Mouse (Mus musculus) limb, embryonic 11.5 days (tissue): ENCODE results near the gene Sbno1. TPM values are rescaled to one million over a fixed set of nuclear protein-coding genes. Genes with fewer than 3 reads are reported as not detected.

ENCODE experiments used
- ATAC-seq: fragments of 200-750 bp; cut with Nextera tagmentation; 2 replicates; pipeline ENCODE4 v1.8.0; 2017; ENCODE audit warnings: low read depth; ENCODE audit not compliant: insufficient number of reproducible peaks, low FRiP score, low TSS enrichment
- DNase-seq: peaks from one replicate; pipeline ENCODE4 v3.0.0-alpha.2; 2015; ENCODE audit warnings: low spot score
- H3K27ac ChIP-seq: fragments of 300-500 bp; sonication (generic); replicated peaks from 2 replicates; pipeline ENCODE4 v1.5.1; 2014; ENCODE audit warnings: low read depth, mild to moderate bottlenecking, low read length
- H3K27me3 ChIP-seq: fragments of 300-500 bp; sonication (generic); 2 replicates; pipeline ENCODE4 v1.6.1; 2014; ENCODE audit warnings: mild to moderate bottlenecking, low read length, mixed read lengths; ENCODE audit not compliant: control insufficient read depth, insufficient read depth
- H3K36me3 ChIP-seq: fragments of 300-500 bp; sonication (generic); 2 replicates; pipeline ENCODE4 v1.6.1; 2014; ENCODE audit warnings: mild to moderate bottlenecking, low read length, moderate library complexity, mixed read lengths; ENCODE audit not compliant: control insufficient read depth, insufficient read depth
- H3K4me1 ChIP-seq: fragments of 300-500 bp; sonication (generic); 2 replicates; pipeline ENCODE4 v1.6.1; 2014; ENCODE audit warnings: low read length, mixed read lengths; ENCODE audit not compliant: control insufficient read depth, insufficient read depth
- H3K4me2 ChIP-seq: fragments of 300-500 bp; sonication (generic); 2 replicates; pipeline ENCODE4 v1.6.1; 2014; ENCODE audit warnings: low read depth, mild to moderate bottlenecking, moderate library complexity; ENCODE audit not compliant: severe bottlenecking
- H3K4me3 ChIP-seq: fragments of 300-500 bp; sonication (generic); 2 replicates; pipeline ENCODE4 v1.5.1; 2014; ENCODE audit warnings: low read depth, low read length
- H3K9ac ChIP-seq: fragments of 300-500 bp; sonication (generic); 2 replicates; pipeline ENCODE4 v1.6.1; 2014; ENCODE audit warnings: mild to moderate bottlenecking, low read length
- H3K9me3 ChIP-seq: fragments of 300-500 bp; sonication (generic); 2 replicates; pipeline ENCODE4 v1.6.1; 2016; ENCODE audit warnings: low read length; ENCODE audit not compliant: control insufficient read depth
- WGBS: fragments of 180-500 bp; shearing (Covaris S2); extraction: QIAGEN DNeasy Blood & Tissue Kit; methylation state at CpG from one replicate; pipeline ENCODE4 v1.1.7; 2014; 5-methylcytosine and 5-hydroxymethylcytosine counted together
- polyA plus RNA-seq: library from polyadenylated mRNA; unstranded; fragments of >200 nt; fragmentation: Nextera tagmentation; extraction: Ambion mirVana; gene quantifications from 2 replicates; pipeline ENCODE4 v1.2.1, GENCODE M21; 2014

The Sbno1 gene
- polyA plus RNA-seq, 1 experiment from 2014 or later = 85.7 TPM

DNA sequence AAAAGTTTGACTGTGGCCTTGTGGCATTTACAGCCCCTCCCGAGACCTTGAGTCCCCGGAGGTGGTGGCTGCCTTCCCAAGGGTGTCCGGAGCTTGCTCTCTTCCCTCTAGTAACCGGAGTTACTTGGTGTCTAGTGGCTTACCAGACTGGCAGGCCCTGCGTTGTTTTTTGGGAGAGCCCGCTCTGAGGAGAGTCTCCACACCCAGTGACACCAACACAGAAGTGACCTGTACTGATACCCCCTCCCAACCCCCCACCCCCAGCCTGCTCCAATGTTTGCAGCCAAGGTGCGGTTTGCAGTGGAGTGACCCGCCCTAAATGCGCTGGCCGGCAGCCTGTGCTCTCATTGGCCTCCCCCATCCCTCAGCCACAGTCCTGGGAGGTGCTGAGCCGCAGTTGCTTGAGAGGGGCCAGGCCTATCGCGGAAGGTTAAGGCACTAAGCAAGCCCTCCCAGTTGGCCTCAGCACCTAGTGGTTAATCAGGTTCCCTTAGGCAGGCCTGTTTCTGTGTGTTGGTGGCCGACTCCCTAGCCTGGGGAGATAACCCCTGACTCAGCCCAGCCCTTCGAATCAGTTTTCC is 20.6 kb upstream of the Sbno1 start:
- Histone ChIP-seq H3K4me1 (peaks cover 6% of the 10 kb centered on the region), H3K36me3 (peaks cover 21% of the 10 kb centered on the region), H3K4me2 (peak overlapping the region; percentile 79), H3K4me3 (peak overlapping the region; percentile 82), H3K9ac (peak overlapping the region; percentile 88), H3K27ac (0 out of 2 replicates have a peak overlapping the region, but pooled peaks have one; percentile 80), H3K9me3 (no peaks in the 10 kb centered on the region), H3K27me3 (no peaks in the 10 kb centered on the region)
- peak; percentile 73 for DNase-seq
- ATAC-seq = peak; percentile 51
- WGBS = under 1% methylated on average over 15 of the region's 15 CpGs

DNA sequence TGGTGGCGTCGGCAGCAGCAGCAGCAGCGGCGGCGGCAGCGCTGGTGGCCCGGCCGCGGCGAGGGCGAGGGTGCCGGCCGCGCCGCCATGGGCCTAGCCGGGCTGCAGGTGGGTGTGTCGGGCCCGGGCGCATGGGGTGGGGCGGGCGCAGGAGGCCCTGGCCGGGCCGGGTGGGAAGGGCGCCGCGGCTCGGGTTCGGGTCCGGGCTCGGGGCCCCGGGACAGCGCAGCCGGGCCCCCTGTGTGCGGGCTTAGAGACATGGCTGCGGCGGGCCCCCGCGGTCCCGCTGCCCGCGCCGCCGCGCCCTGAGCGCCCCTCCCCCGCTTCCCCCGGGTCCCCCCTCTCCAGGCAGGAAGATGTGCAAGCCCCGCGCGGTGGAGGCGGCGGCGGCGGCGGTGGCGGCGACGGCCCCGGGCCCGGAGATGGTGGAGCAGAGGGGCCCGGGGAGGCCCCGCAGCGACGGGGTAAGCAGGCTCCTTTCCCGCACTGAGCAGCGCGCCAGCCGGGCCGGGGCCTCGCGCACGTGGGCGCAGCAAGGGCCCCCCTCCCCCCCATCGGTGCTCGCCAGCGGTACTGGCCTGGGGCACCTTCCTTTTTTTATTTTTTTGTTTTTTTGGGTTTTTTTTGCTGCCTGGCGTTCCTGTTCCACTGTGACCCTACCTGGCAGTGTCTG is 20.0 kb upstream of the Sbno1 start:
- peak; percentile 42; the same call in 1 of the 2 replicates for ATAC-seq
- Histone ChIP-seq H3K4me3 (peak overlapping the region; percentile 82), H3K27me3 (no peaks in the 10 kb centered on the region), H3K4me1 (peaks cover 6% of the 10 kb centered on the region), H3K4me2 (peak overlapping the region; percentile 79), H3K36me3 (peaks cover 19% of the 10 kb centered on the region), H3K9me3 (no peaks in the 10 kb centered on the region), H3K9ac (peak overlapping the region; percentile 88), H3K27ac (peak overlapping the region; percentile 80)
- DNase-seq = peak; percentile 64
- WGBS = 0% methylated on average over 47 of the region's 77 CpGs

DNA sequence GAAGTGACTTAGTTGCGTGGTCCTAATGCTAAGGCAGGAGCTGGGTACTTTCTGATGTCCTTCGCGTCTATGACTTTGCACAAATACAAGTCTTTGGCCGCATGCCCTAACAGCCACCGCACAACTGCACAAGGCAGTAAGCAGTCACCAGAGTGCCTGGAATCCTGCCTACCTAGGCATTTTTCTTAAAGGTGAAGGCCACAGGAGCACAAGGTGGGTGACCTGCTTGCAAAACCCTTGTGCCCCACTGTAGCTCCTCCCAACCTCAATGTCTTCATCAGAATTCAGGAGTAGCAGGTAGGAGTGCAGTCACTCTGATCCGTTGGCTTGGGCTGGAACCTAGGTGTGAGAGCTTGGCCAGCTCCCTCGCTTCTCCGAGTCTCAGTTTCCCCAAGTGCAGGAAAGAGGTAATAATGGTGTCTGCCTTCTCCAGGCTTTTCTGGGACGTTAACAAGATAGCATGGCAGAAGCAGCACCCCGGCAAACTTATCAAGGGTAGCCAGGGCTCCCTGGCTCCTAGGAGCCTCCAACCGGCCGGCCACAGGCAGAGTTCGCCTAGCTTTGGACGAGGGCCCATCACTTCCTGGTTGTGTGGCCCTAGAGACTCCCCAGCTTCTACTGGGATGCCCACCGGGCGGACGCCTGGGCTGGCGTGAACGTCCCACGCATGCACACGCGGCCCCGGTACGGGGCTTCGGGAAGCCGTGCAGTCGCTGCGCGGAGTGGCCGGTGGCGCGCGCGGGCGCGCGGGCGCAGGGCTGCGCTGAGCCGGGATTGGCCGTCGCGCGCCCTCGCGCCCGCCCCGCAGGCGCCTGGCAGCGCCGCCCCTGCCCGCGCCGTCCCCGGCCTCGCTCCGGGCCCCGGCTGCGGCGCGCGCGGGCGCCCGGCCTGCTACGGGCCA is 19.1 kb upstream of the Sbno1 start:
- peaks cover 13% of the 10 kb centered on the region for H3K36me3 ChIP-seq
- peak overlapping the region; percentile 80 for H3K27ac ChIP-seq
- ATAC-seq (peak; percentile 72; the same call in 1 of the 2 replicates), DNase-seq (peak; percentile 74)
- peak overlapping the region; percentile 79 for H3K4me2 ChIP-seq
- H3K4me3 ChIP-seq = peak overlapping the region; percentile 82
- peak overlapping the region; percentile 88 for H3K9ac ChIP-seq
- H3K4me1 ChIP-seq = peaks cover 6% of the 10 kb centered on the region
- H3K27me3 ChIP-seq = no peaks in the 10 kb centered on the region
- 8% methylated on average over 44 of the region's 66 CpGs for WGBS
- no peaks in the 10 kb centered on the region for H3K9me3 ChIP-seq

DNA sequence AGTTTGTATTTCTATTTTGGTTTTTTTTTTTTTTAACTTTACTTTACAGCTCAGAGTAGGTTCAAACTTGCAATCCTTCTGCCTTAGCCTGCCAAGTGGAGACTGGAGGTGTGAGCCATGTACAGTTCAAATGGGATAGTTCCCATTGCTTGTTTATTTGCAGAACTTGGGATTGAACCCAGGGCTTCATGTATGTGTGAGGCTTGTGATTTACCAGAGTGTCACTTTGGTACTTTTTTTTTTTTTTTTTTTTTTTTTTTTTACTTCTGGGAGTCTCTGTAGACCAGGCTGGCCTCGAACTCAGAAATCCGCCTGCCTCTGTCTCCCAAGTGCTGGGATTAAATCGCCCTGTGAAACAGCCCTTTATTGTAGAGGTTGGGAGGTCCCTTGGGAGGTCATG is 18.4 kb upstream of the Sbno1 start:
- no peak overlapping the region for H3K27ac ChIP-seq
- no peak overlapping the region for H3K9ac ChIP-seq
- H3K4me1 ChIP-seq = peaks cover 6% of the 10 kb centered on the region
- ATAC-seq = no peak
- peaks cover 8% of the 10 kb centered on the region for H3K36me3 ChIP-seq
- H3K9me3 ChIP-seq = no peaks in the 10 kb centered on the region
- H3K27me3 ChIP-seq = no peaks in the 10 kb centered on the region
- 73% methylated on average over 3 of the region's 3 CpGs for WGBS
- no peak overlapping the region for H3K4me2 ChIP-seq
- no peak for DNase-seq
- H3K4me3 ChIP-seq = no peak overlapping the region

DNA sequence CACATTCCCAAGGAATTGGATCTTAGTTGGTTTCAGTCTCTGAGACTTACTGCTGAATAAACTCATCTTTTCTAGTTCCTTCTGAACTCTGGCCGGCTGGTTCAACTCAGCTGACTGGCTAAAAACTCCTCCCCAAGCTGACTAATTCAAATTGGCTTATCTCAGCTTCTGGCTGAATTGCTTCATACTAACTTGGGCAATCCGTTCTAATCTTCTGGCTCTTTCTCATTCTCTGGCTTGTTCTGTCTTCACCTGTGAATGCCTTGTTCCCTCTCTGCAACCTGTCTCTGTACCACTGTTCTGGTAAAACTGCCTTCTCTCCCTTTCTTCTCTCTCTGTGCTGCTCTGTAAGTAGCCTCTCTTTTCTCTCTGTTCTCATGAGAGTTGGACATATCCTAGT is 16.8 kb upstream of the Sbno1 start:
- no peaks in the 10 kb centered on the region for H3K27me3 ChIP-seq
- H3K36me3 ChIP-seq = no peaks in the 10 kb centered on the region
- no peak overlapping the region for H3K4me3 ChIP-seq
- ATAC-seq (no peak), DNase-seq (no peak)
- no peak overlapping the region for H3K9ac ChIP-seq
- WGBS = 93% methylated on average over 2 of the region's 2 CpGs
- H3K27ac ChIP-seq = no peak overlapping the region
- no peak overlapping the region for H3K4me2 ChIP-seq
- H3K9me3 ChIP-seq = no peaks in the 10 kb centered on the region
- peaks cover 6% of the 10 kb centered on the region for H3K4me1 ChIP-seq

DNA sequence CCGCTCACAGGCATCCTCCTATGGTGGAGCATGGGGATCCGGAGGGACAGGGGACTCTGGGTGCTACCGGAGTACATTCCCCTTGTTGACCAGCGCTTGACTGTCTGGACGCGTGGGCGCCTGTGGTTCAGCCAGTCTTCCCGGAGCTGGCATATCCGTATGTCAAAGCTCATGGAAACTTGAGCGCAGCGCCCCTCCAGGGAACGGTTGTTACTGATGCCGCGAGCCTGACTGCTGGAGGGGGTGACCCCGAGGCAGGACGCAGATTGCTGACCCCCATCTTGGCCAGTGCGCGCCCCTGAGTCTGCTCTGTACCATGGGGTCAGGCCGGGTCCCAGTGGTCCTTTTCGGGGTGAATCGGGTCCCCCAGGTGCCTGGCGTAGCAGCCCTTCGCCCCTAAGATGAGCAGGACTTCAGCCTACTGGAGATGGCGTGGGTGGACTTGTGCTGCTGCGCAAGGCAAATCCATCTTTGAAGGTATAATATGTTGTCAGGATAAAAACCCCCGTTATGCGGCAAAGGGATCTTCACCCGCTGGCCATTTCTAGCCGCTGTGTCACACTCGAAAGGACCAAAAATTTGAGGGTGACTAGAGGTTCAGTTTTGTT is 14.4 kb upstream of the Sbno1 start:
- DNase-seq = peak; percentile 77
- peak; percentile 58 for ATAC-seq
- Histone ChIP-seq H3K9me3 (no peaks in the 10 kb centered on the region), H3K4me3 (peak overlapping the region; percentile 80), H3K27ac (peak overlapping the region; percentile 89), H3K36me3 (no peaks in the 10 kb centered on the region), H3K4me2 (peak overlapping the region; percentile 94), H3K27me3 (no peaks in the 10 kb centered on the region), H3K9ac (peak overlapping the region; percentile 79), H3K4me1 (no peaks in the 10 kb centered on the region)
- under 1% methylated on average over 30 of the region's 30 CpGs for WGBS

DNA sequence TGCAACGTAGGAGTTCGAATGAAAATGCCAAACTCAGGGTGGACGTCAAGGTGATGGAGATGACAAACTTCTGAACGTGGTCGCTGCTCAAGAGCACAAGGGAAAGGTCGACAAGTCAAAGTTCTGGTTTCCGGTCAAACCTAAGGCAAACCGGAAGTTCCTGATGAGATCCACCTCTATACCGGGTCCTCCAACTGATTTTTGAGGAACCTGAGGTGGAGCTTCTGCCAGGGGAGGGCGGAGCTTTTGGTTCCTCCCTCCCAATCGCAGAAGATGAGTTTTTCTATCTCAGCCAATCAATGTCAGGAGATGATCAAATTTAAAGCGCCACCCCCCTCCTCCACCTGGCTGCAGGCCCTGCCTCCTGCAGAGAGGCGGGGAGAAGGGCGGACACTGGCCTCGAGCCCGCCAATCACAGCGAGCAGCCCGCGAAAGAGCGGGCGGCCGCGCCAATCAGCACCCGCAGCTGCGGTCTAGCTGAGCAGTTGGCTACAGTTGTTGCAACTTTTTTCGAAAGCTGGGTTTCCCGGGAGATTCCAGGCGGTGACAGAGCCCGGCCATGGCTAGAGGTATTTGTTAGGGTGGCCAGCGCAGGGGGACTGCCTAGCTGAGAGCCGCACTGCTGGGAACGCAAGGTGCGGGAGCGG is 13.8 kb upstream of the Sbno1 start, which contains the start of gene Kmt5a:
Gene Kmt5a, plus strand, starts transcription at position 484 of the 647 bp plus-strand sequence.
- peak; percentile 94 for DNase-seq
- ATAC-seq = peak; percentile 96
- H3K4me1 ChIP-seq = no peaks in the 10 kb centered on the region
- peak within 1 kb of the TSS; percentile 89 for H3K27ac ChIP-seq
- no peaks in the 10 kb centered on the region for H3K9me3 ChIP-seq
- no peaks in the 10 kb centered on the region for H3K27me3 ChIP-seq
- H3K4me3 ChIP-seq = peak within 1 kb of the TSS; percentile 80
- H3K4me2 ChIP-seq = peak within 1 kb of the TSS; percentile 94
- H3K36me3 ChIP-seq = no peaks in the 10 kb centered on the region
- under 1% methylated on average over 34 of the region's 34 CpGs for WGBS
- H3K9ac ChIP-seq = peak within 1 kb of the TSS; percentile 79
